Mouse (Mus musculus) CH12.LX (cell line): ENCODE data around the gene Med20. TPM values are rescaled to one million over a fixed set of nuclear protein-coding genes. Genes with fewer than 3 reads are reported as not detected.

Experiments
- DNase-seq: peaks from one replicate; pipeline ENCODE4 v3.0.0-alpha.2; 2013; ENCODE audit errors: extremely low read depth
- H3K27ac ChIP-seq: 2 replicates; pipeline ENCODE4 v1.5.1; 2012; ENCODE audit warnings: low read depth, mild to moderate bottlenecking, control low read depth, moderate library complexity; ENCODE audit not compliant: insufficient read depth
- H3K27me3 ChIP-seq: replicated peaks from 2 replicates; pipeline ENCODE3; 2012; ENCODE audit warnings: inconsistent platforms
- H3K36me3 ChIP-seq, 2 experiments: replicated peaks in 1 of 2; 2 replicates each; pipeline versions ENCODE3 to v1.6.1; 2012; ENCODE audit warnings: inconsistent platforms in 1 of 2, low read length in 1 of 2, mild to moderate bottlenecking in 1 of 2, mixed read lengths in 1 of 2, moderate library complexity in 1 of 2; ENCODE audit not compliant: control insufficient read depth in 1 of 2, insufficient read depth in 1 of 2
- H3K4me1 ChIP-seq, 2 experiments: 2 replicates each; pipeline ENCODE4 v1.6.1; 2012; ENCODE audit warnings: inconsistent platforms in 1 of 2, moderate library complexity in 1 of 2; ENCODE audit not compliant: insufficient read depth in 2 of 2, control insufficient read depth in 1 of 2
- H3K4me2 ChIP-seq: 2 replicates; pipeline ENCODE4 v1.6.1; 2012; ENCODE audit warnings: low read depth, mild to moderate bottlenecking, control low read depth; ENCODE audit not compliant: poor library complexity, insufficient read depth, severe bottlenecking
- H3K4me3 ChIP-seq, 3 experiments: fragments of 150-350 bp in 1 of 3; sonication (generic) in 1 of 3; replicated peaks in 1 of 3; 2 replicates each; pipeline versions ENCODE3 to v1.5.1; 2011 to 2012; ENCODE audit warnings: low read depth in 2 of 3, low read length in 2 of 3, mild to moderate bottlenecking in 2 of 3, moderate library complexity in 2 of 3, control low read depth in 1 of 3, improper control_type of control experiment in 1 of 3, inconsistent platforms in 1 of 3, mixed read lengths in 1 of 3; ENCODE audit not compliant: poor library complexity in 1 of 3
- H3K79me2 ChIP-seq: replicated peaks from 2 replicates; pipeline ENCODE4 v1.6.1; 2012; ENCODE audit warnings: mild to moderate bottlenecking, moderate library complexity; ENCODE audit not compliant: control insufficient read depth, poor library complexity, insufficient read depth, severe bottlenecking; ENCODE audit errors: extremely low read depth
- H3K9ac ChIP-seq: 2 replicates; pipeline ENCODE4 v1.6.1; 2012; ENCODE audit warnings: low read depth, mild to moderate bottlenecking, control low read depth, moderate library complexity; ENCODE audit not compliant: insufficient read depth
- H3K9me3 ChIP-seq: replicated peaks from 2 replicates; pipeline ENCODE3; 2012; ENCODE audit warnings: low read length, inconsistent platforms, mixed read lengths
- BHLHE40 ChIP-seq: IDR thresholded peaks from 2 replicates; pipeline ENCODE4 v1.6.1; 2011; ENCODE audit warnings: mild to moderate bottlenecking, low read depth, low read length, improper control_type of control experiment
- CHD1 ChIP-seq: IDR thresholded peaks from 2 replicates; pipeline ENCODE4 v1.6.1; 2012; ENCODE audit warnings: low read depth, low read length, improper control_type of control experiment, inconsistent platforms
- CTCF ChIP-seq, 2 experiments: IDR thresholded peaks in 1 of 2; conservative IDR thresholded peaks in 1 of 2; 2 replicates each; pipeline ENCODE4 v1.5.1; 2011 to 2012; ENCODE audit warnings: low read depth in 2 of 2, low read length in 2 of 2, improper control_type of control experiment in 1 of 2, inconsistent platforms in 1 of 2, mild to moderate bottlenecking in 1 of 2, moderate library complexity in 1 of 2
- ELF1 ChIP-seq: IDR thresholded peaks from 2 replicates; pipeline ENCODE4 v1.6.1; 2014; ENCODE audit warnings: low read depth, mild to moderate bottlenecking, inconsistent platforms, low read length, improper control_type of control experiment
- EP300 ChIP-seq: IDR thresholded peaks from 2 replicates; pipeline ENCODE4 v1.6.1; 2011; ENCODE audit warnings: low read length, improper control_type of control experiment
- GABPA ChIP-seq: IDR thresholded peaks from 2 replicates; pipeline ENCODE4 v1.6.1; 2012; ENCODE audit warnings: low read depth, low read length, improper control_type of control experiment, inconsistent platforms; ENCODE audit not compliant: insufficient replicate concordance
- HCFC1 ChIP-seq: IDR thresholded peaks from 2 replicates; pipeline ENCODE4 v1.6.1; 2012; ENCODE audit warnings: low read depth, mild to moderate bottlenecking, inconsistent platforms, low read length, improper control_type of control experiment
- IRF4 ChIP-seq: IDR thresholded peaks from 2 replicates; pipeline ENCODE4 v1.6.1; 2014; ENCODE audit warnings: low read depth, mild to moderate bottlenecking, inconsistent platforms, low read length, improper control_type of control experiment
- JUND ChIP-seq: conservative IDR thresholded peaks from 2 replicates; pipeline ENCODE4 v1.6.1; 2011; ENCODE audit warnings: low read depth, low read length, improper control_type of control experiment
- KAT2A ChIP-seq: IDR thresholded peaks from 2 replicates; pipeline ENCODE4 v1.6.1; 2012; ENCODE audit warnings: low read length, improper control_type of control experiment, inconsistent platforms; ENCODE audit not compliant: insufficient replicate concordance
- MAX ChIP-seq: IDR thresholded peaks from 2 replicates; pipeline ENCODE4 v1.6.1; 2011; ENCODE audit warnings: low read length, improper control_type of control experiment
- MAZ ChIP-seq: IDR thresholded peaks from 2 replicates; pipeline ENCODE4 v1.6.1; 2012; ENCODE audit warnings: low read depth, mild to moderate bottlenecking, inconsistent platforms, low read length, improper control_type of control experiment, moderate library complexity
- MEF2A ChIP-seq: IDR thresholded peaks from 2 replicates; pipeline ENCODE4 v1.6.1; 2014; ENCODE audit warnings: low read depth, mild to moderate bottlenecking, inconsistent platforms, low read length, improper control_type of control experiment, borderline replicate concordance
- MXI1 ChIP-seq: IDR thresholded peaks from 2 replicates; pipeline ENCODE4 v1.6.1; 2011; ENCODE audit warnings: mild to moderate bottlenecking, low read depth, low read length, improper control_type of control experiment
- MYC ChIP-seq: IDR thresholded peaks from 2 replicates; pipeline ENCODE4 v1.6.1; 2011; ENCODE audit warnings: low read depth, mild to moderate bottlenecking, improper control_type of control experiment, low read length
- NELFE ChIP-seq: IDR thresholded peaks from 2 replicates; pipeline ENCODE4 v1.6.1; 2011; ENCODE audit warnings: low read depth, low read length, improper control_type of control experiment
- PAX5 ChIP-seq: IDR thresholded peaks from 2 replicates; pipeline ENCODE4 v1.6.1; 2012; ENCODE audit warnings: low read length, inconsistent platforms, mixed read lengths
- SMC3 ChIP-seq: IDR thresholded peaks from 2 replicates; pipeline ENCODE4 v1.6.1; 2011; ENCODE audit warnings: low read depth, low read length, improper control_type of control experiment
- TBP ChIP-seq: conservative IDR thresholded peaks from 2 replicates; pipeline ENCODE4 v1.6.1; 2011; ENCODE audit warnings: low read depth, low read length, improper control_type of control experiment
- TCF12 ChIP-seq: IDR thresholded peaks from 2 replicates; pipeline ENCODE4 v1.6.1; 2014; ENCODE audit warnings: low read depth, mild to moderate bottlenecking, inconsistent platforms, low read length, improper control_type of control experiment
- UBTF ChIP-seq: IDR thresholded peaks from 2 replicates; pipeline ENCODE4 v1.6.1; 2012; ENCODE audit warnings: low read depth, mild to moderate bottlenecking, inconsistent platforms, low read length, improper control_type of control experiment, moderate library complexity
- USF1 ChIP-seq: IDR thresholded peaks from 2 replicates; pipeline ENCODE4 v1.6.1; 2014; ENCODE audit warnings: low read depth, mild to moderate bottlenecking, inconsistent platforms, low read length, improper control_type of control experiment
- ZC3H11A ChIP-seq: IDR thresholded peaks from 2 replicates; pipeline ENCODE4 v1.6.1; 2012; ENCODE audit warnings: low read depth, mild to moderate bottlenecking, inconsistent platforms, low read length, improper control_type of control experiment
- ZKSCAN1 ChIP-seq: IDR thresholded peaks from 2 replicates; pipeline ENCODE4 v1.6.1; 2012; ENCODE audit warnings: low read depth, inconsistent platforms, low read length, improper control_type of control experiment, borderline replicate concordance
- ZMIZ1 ChIP-seq: IDR thresholded peaks from 2 replicates; pipeline ENCODE4 v1.6.1; 2012; ENCODE audit warnings: low read depth, mild to moderate bottlenecking, inconsistent platforms, low read length, improper control_type of control experiment
- dilution Hi-C: fragments of 300-500 bp; cut with MboI; formaldehyde crosslinking; loops from 2 replicates; pipeline ENCODE4 v1.14.3; 2020; ENCODE audit warnings: low sequenced_read_pairs; ENCODE audit not compliant: extremely low pct_unique_long_range_greater_than_20kb, extremely low pct_ligation_motif_present
- in situ Hi-C: fragments of 300-500 bp; cut with MboI; formaldehyde crosslinking; loops from 3 replicates; pipeline ENCODE4 v1.14.3; 2019; ENCODE audit warnings: low sequenced_read_pairs, low pct_ligation_motif_present, low pct_unique_long_range_greater_than_20kb, mixed read lengths
- polyA plus RNA-seq: library from polyadenylated mRNA; unstranded; fragments of >175 nt; gene quantifications from 2 replicates; pipeline ENCODE4 v1.2.1, GENCODE M21; 2012; ENCODE audit warnings: low read depth; ENCODE audit not compliant: insufficient read length
- total RNA-seq, 2 experiments: library from RNA; depleted of rRNA; stranded (reverse); fragments of 300-350 nt in 1 of 2; fragments of >200 nt in 1 of 2; gene quantifications; 2 replicates each; pipeline ENCODE4 v1.2.3; 2012 to 2014

Gene Med20
- total and polyA plus RNA-seq, 3 experiments = 31.0 to 42.5 (median 31.1) TPM

GRCm38 (mm10) chr17:47611661-47611982 lies 240 bp downstream of the Med20 start:
- Histone ChIP-seq H3K4me1 (peaks cover 10 to 32% of the 10 kb centered on the region in 2 experiments), H3K27ac (no peak overlapping the region), H3K9ac (peak overlapping the region; percentile 89), H3K4me2 (peak overlapping the region; percentile 72), H3K36me3 (peaks cover 43 to 70% of the 10 kb centered on the region in 2 experiments), H3K4me3 (peak overlapping the region; percentile 79 to 100 (median 96)), H3K27me3 (no peaks in the 10 kb centered on the region), H3K9me3 (no peaks in the 10 kb centered on the region), H3K79me2 (peaks cover 70% of the 10 kb centered on the region)
- no peak for TF ChIP-seq HCFC1
- no peak for TF ChIP-seq NELFE
- TF ChIP-seq IRF4 = no peak
- TF ChIP-seq MAZ = no peak
- TF ChIP-seq ELF1 = no peak
- in situ Hi-C loops = loop anchor here (5.0 to 25.0 kb wide), 2 partner anchors 76 to 224 kb away; partner anchors contain the start of genes Frs3, Guca1b and Tomm6
- DNase-seq = no peak
- dilution Hi-C loops = no loop called here

GRCm38 (mm10) chr17:47614018-47614417 lies 2.6 kb downstream of the Med20 start:
- Histone ChIP-seq H3K4me3 (no peak overlapping the region), H3K9me3 (no peaks in the 10 kb centered on the region), H3K27ac (no peak overlapping the region), H3K4me2 (no peak overlapping the region), H3K27me3 (no peaks in the 10 kb centered on the region), H3K9ac (no peak overlapping the region), H3K79me2 (peaks cover 74% of the 10 kb centered on the region), H3K36me3 (peaks cover 39 to 66% of the 10 kb centered on the region in 2 experiments), H3K4me1 (peaks cover 7 to 26% of the 10 kb centered on the region in 2 experiments)
- DNase-seq = peak; percentile 48
- dilution Hi-C loops = no loop called here
- TF ChIP-seq CTCF (conservative IDR thresholded peaks at IDR 0.05 in 1 of 2, IDR thresholded peaks at IDR 0.05 in 1 of 2; ENCODE audit: low read depth in 2 of 2, low read length in 2 of 2) = peak; percentile 61 to 65; a peak in 3 of 4 replicates
- no peak for TF ChIP-seq MEF2A
- TF ChIP-seq TBP = no peak
- no peak for TF ChIP-seq USF1
- in situ Hi-C loops = loop anchor here (5.0 to 25.0 kb wide), 2 partner anchors 73 to 227 kb away; partner anchors contain the start of genes Frs3, Guca1b and Tomm6

GRCm38 (mm10) chr17:47616119-47616518 lies 4.7 kb downstream of the Med20 start:
- Histone ChIP-seq H3K27ac (no peak overlapping the region), H3K79me2 (peaks cover 59% of the 10 kb centered on the region), H3K27me3 (no peaks in the 10 kb centered on the region), H3K4me3 (no peak overlapping the region), H3K4me1 (peaks cover 7 to 16% of the 10 kb centered on the region in 2 experiments), H3K9ac (no peak overlapping the region), H3K9me3 (no peaks in the 10 kb centered on the region), H3K4me2 (no peak overlapping the region), H3K36me3 (peaks cover 48 to 77% of the 10 kb centered on the region in 2 experiments)
- in situ Hi-C loops (loop anchor here (25.0 kb wide), 1 partner anchor 229 kb away; the partner anchor contains the start of gene Guca1b), dilution Hi-C loops (no loop called here)
- TF ChIP-seq TBP = no peak
- TF ChIP-seq PAX5 = no peak
- no peak for TF ChIP-seq ZC3H11A
- no peak for TF ChIP-seq MYC
- no peak for TF ChIP-seq TCF12
- TF ChIP-seq GABPA = no peak
- no peak for TF ChIP-seq EP300
- TF ChIP-seq MXI1 = no peak
- no peak for TF ChIP-seq BHLHE40
- no peak for TF ChIP-seq ZMIZ1
- no peak for TF ChIP-seq HCFC1
- no peak for TF ChIP-seq NELFE
- no peak for TF ChIP-seq MAX
- no peak for TF ChIP-seq KAT2A
- no peak for TF ChIP-seq USF1
- no peak for TF ChIP-seq ZKSCAN1
- TF ChIP-seq UBTF = no peak
- TF ChIP-seq JUND = no peak
- TF ChIP-seq SMC3 = no peak
- no peak for TF ChIP-seq CHD1
- no peak for DNase-seq
